Mouse (Mus musculus) brain, embryonic 14.5 days (tissue): Measurements from ENCODE around the gene Zkscan17.

Experiments used
- CTCF ChIP-seq: fragments of 200-500 bp; IDR thresholded peaks from 2 replicates; pipeline ENCODE4 v1.5.1; 2012; ENCODE audit warnings: inconsistent platforms, mild to moderate bottlenecking, moderate library complexity, borderline replicate concordance; ENCODE audit not compliant: insufficient read depth, insufficient read length; ENCODE audit errors: extremely low read depth
- POLR2A ChIP-seq: fragments of 200-500 bp; IDR thresholded peaks from 2 replicates; pipeline ENCODE4 v1.6.1; 2012; ENCODE audit warnings: mild to moderate bottlenecking, inconsistent platforms, borderline replicate concordance; ENCODE audit not compliant: poor library complexity, insufficient read depth, insufficient read length, severe bottlenecking; ENCODE audit errors: extremely low read depth

DNA sequence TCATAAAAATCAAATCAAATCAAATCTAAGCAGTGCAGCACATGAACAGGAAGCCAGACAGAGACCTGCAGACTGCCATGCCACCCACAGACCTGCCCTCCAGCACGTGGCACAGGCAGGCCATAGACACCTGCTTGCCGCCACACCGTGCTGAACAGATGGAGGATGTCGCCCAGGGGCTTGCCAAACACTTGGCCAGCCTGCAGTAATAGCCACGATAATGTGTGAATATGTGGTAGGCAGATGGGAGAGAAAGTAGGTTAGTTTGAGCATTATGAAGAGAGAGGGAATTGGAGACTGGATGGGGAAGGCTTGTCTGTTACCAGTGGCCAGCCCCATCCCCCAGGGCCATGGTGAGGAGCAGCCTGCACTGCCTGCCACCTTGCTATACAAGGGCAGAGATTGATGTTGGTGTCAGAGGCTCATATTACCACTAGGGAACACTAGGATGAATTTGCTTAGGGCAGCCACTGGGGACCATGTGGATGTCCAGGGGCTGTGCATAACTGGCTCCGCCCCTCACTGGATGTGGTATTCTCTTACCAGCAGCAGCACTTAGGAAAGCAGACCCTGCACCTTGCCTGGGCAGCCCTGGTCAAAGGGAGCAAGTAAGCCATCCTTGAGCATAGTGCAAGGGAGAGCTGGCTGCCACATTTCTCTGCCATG is 4.5 kb upstream of the Zkscan17 start:
- no peak for TF ChIP-seq POLR2A
- no peak for TF ChIP-seq CTCF
